Mouse (Mus musculus): ENCODE results near the gene Rpn2. TPM values are rescaled to one million over a fixed set of nuclear protein-coding genes. Genes with fewer than 3 reads are reported as not detected.

Rpn2 gene
- total RNA-seq (2021) = 100 to 1,000 TPM in 1 of 2 experiments, 10 to 100 TPM in 1; 91.4 to 104 TPM
- long read RNA-seq, experiment 1, transcript Rpn2-202 (17 exons, 2,756 nt) = major isoform, 58 of 139 reads
- long read RNA-seq, experiment 1, partial matches to known transcripts = 7 of 139 reads
- long read RNA-seq, experiment 1, other reads (novel, unspliced or antisense) = 71 of 139 reads
- long read RNA-seq, experiment 2, transcript Rpn2-202 (17 exons, 2,756 nt) = major isoform, 25 of 77 reads
- long read RNA-seq, experiment 2, partial matches to known transcripts = 8 of 77 reads
- long read RNA-seq, experiment 2, other reads (novel, unspliced or antisense) = 42 of 77 reads

DNA sequence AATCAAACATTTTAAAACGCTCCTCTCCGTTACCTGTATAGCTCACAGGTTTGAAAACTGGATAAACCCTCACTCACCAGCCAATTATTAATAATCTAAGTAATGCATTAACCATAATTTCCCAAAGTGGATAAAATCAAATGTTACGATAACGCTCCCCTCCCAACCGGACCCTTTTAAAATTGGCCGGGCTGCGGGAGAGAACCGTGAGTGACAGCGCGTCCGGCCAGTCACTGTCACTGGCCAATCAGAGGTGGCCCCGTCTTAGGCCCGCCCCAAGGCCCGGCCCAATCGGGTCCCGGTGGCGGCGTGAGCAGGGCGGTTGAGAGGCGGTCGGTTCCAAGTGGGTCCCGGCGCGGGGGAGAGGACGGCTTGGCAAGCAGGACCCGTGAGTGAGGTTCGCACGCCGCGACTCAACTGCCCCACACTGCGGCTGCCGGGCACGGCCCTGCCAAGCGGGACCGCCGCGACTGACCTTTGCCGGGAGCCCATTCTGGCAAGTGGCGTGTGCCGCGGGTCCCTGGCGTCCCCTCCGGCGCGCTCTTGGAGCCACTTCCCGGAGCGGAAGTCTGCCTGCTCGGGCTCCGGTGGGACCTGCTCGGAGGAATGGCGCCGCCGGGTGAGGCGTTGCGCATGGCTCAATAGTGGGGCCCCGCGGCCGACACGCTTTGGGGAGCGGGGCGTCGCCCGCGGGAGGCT lies at the start of gene Rpn2:
TSS of gene Rpn2 (plus strand) at position 301 of the 699 bp plus-strand sequence.
- peak; percentile 98 for DNase-seq

DNA sequence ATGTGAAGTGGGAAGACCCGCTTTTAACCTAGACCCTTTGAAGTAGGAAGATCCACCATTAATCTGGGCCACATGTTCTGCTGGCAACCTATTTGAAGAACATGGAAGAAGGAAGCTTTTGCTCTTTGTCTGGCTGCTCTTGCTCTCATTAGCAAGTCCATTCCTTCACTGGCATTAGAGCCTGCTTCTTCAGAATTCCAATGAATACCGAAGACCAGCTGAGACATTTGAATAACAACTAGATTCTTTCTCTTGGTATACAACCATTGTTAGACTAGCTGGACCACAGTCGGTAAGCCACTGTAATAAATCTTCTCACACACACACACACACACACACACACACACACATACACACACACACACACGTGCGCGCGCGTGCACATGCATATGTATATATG lies 42.9 kb upstream of the Rpn2 start:
- no peak for DNase-seq

DNA sequence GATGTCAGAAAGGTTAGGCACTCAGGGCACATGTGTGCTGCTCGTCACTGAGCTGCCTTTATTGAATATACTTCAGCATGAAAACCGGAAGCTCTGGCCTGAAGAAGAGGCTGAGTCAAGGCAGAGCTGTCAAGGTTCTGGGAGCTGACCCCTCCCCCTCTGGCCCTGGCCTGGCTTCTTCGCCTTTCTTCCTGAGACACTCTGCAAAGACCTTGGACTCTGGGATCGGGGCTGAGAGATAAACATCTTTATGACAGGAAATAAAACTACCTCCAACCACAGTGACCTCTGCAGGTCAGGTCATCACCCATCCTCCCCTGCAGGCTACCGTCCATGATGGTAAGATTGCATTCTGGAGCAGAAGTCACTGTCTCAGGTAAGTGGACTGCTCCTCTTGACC lies 33.8 kb upstream of the Rpn2 start:
- no peak for DNase-seq

DNA sequence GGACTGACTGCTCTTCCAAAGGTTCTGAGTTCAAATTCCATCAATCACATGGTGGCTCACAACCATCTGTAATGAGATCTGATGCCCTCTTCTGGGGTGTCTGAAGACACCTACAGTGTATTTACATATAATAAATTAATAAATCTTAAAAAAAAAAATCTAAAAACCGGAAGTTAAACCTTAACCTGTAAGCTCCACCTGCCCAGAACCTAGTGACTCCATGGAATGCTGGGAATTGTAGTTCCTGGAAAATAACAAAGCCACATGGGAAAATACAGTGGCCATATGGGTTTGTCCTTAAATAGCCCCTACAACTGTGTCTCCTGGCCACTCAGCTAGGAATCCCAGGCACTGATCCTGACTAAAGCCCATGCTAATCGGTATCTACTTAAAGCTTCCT lies 33.2 kb upstream of the Rpn2 start:
- no peak for DNase-seq

DNA sequence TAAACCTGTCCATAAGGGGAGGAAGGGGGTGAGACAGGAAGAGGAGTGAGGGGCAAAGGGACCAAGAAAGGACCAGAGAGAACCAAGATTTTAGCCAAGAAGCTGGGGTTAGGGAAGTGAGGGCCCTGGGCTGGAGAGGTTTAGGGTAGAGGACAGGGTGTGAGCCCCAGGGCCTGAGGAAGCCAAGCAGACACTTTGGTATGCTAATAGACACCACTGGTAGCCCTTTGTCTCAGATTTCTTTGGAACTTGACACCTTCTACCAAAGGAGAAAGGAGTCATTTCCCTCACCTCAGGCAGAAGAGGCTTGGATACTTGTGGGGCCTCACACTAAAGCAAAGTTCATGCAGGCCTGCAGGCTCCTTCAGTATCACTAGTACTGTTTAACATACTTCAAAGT lies 30.7 kb upstream of the Rpn2 start:
- no peak for DNase-seq

DNA sequence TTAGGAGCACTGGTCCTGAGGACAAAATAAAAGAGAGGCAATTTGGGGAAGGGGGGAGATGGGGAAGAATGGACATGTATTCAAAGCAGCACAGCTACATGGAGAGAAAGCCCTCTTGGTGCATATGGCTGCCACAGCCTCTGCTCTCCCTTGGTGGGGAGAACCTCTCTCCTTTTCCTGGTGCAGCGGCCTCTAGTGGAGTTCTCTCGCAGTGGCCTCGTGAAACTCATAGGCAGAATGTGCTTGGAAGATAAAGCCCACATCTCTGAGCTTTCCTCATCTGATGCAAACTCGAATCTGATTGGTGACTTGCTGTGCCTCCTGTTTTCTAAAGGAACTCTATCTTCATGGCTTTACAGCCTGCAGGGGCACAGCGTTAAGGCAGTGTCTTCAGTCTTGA lies 19.1 kb upstream of the Rpn2 start:
- peak; percentile 27 to 71 for DNase-seq

DNA sequence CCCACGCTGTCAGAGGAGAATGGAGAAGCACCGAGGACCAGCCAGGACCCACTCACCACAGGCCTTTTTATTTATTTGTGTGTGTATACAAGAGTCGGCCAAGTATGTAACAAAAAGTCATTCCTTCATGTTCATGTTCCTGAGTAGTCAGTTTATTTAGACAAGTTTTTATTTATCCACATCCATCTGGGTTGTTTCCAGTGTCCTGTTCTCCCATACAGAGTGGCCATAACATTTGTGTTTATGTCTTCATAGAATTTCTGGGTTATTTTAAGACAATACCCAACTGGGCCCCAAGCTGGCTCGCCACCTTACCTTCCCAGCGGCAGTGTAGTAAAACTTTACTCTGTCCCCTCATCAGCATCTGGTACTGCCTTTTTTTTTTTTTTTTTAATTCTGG lies 16.9 kb upstream of the Rpn2 start:
- no peak for DNase-seq

- DNase-seq = no peak
These were observed 16.3 kb upstream of the Rpn2 start for GRCm38 (mm10) chr2:157262506-157262905.

DNA sequence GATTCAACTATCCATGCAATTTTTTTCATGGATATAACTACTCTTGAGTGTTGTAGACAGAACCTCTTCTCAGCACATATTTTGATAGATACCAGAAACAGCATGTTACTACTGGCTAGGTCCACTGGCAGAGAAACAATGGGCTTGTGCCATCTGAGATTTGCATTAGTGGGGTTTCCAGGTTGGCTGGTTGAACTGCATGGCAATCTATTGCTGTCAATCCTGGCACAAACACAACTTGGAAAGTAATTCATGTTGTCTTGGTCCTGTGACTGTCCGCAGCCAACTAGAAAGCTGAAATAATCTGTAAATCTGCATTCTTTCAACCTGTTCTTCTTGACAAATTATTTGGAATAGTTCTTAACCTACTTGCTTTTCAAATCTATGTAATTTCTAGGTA lies 15.7 kb upstream of the Rpn2 start:
- DNase-seq = no peak

GRCm38 (mm10) chr2:157263832-157264231 lies 15.0 kb upstream of the Rpn2 start:
- no peak for DNase-seq

DNA sequence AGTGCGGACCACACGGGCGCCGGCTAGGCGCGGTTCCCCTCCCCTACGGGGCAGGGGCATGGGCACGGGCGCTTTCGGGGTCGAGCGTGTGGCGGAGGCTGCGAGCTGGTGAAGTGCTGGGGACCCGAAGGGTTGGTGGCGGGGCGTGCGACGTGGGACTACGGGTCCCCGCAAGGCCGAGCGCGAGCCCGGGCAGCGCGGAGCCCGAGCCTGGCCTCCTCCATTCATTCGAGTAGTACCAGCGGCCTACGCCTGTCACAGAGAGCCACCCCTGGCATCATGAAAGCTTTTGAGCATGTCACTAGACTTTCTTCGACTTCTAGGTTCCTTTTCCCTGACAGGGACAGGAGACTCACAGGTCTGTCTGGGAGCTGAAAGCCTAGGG lies 591 bp downstream of the Rpn2 start, which contains the start of gene Mroh8:
TSS of gene Mroh8 (minus strand) at position 134 of the 385 bp plus-strand sequence.
- no peak for DNase-seq

DNA sequence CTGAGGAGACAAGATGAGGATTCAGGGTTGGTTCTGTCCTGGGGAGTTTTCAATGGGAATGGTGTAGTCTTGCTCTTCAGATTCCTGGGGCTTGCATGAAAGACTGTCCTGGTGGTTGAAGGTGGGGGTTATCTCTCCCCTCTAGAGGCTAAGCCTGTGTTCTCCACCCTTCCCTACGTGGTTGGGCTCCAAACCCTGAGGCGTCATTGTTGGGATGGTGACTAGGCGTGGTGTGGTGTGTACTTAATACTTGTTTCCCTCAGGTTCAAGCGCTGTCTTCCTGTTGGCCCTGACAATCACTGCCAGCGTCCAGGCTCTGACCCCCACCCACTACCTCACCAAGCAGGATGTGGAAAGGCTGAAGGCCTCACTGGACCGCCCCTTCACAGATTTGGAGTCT lies 4.5 kb downstream of the Rpn2 start:
- DNase-seq = no peak

DNA sequence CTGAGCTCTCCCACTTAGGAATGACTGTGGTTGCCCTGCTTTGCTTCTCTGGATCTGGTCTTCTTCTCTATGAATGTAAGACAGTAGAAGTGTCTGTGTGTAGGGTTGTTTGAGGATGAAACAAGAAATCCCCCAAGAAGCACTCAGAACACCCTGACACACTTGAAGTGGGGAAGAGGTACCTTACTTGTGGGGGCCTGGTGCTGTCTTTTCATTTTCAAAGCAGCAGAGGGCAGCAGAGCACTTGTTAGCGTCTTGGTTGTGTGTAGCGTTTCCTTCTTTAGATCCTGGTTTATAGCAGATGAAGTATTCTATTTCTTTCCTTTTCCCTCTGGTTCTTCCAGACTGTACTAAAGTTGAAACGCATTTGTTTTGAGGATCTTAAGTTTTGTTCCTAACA lies 8.7 kb downstream of the Rpn2 start:
- DNase-seq = peak; percentile 27 to 56

GRCm38 (mm10) chr2:157288996-157289395 lies 10.2 kb downstream of the Rpn2 start:
- DNase-seq = no peak

- DNase-seq = peak; percentile 50 to 85
These were observed 13.3 kb downstream of the Rpn2 start for GRCm38 (mm10) chr2:157292093-157292492.

- no peak for DNase-seq
These were observed 17.4 kb downstream of the Rpn2 start for GRCm38 (mm10) chr2:157296105-157296689.

- no peak for DNase-seq
These were observed 21.2 kb downstream of the Rpn2 start for GRCm38 (mm10) chr2:157300051-157300450.

- DNase-seq = no peak
These were observed 24.3 kb downstream of the Rpn2 start for GRCm38 (mm10) chr2:157303096-157303495.

- DNase-seq = no peak
These were observed 27.5 kb downstream of the Rpn2 start for GRCm38 (mm10) chr2:157306091-157307032.

DNA sequence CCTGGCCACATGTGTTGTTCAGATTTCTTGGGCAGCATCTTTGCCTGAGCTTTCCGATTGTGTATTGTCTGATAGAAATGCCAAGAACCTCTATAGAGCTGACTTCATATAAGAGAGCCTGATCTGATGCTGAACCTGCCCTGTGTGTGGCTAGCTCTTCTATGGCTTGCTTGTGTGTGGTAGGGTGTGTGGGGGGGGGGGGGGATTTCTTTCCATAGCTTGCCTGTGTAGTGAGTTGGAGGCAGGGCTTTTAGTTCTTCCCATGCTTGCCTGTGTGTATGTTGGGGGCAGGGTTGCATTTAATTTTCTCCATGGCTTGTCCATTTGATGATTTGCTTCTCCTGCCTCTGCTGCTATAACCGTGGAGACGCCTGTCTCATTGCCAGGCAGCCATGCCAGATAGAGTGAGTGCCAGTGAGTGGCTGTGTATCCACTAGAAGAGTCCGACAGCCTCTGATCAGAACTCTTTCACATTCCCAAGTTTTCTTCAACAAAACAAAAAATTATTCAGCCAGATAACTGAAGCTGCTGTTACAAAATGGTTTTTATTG lies 29.0 kb downstream of the Rpn2 start:
- DNase-seq = peak in 1 of 2 experiments; percentile 22

- no peak for DNase-seq
These were observed 29.6 kb downstream of the Rpn2 start for GRCm38 (mm10) chr2:157308273-157308917.

Measured in heart, adult 18-20 months (tissue).